Mouse (Mus musculus) ES-Bruce4 (cell line): ENCODE measurements around the gene Siglecg. TPM values are rescaled to one million over a fixed set of nuclear protein-coding genes. Genes with fewer than 3 reads are reported as not detected.

Experiments used
- H3K27ac ChIP-seq: 2 replicates; pipeline ENCODE4 v1.5.1; 2012; ENCODE audit warnings: low read length, inconsistent platforms; ENCODE audit not compliant: insufficient read depth
- H3K27me3 ChIP-seq: 2 replicates; pipeline ENCODE4 v1.6.1; 2012; ENCODE audit warnings: mild to moderate bottlenecking, low read length, inconsistent platforms; ENCODE audit not compliant: control insufficient read depth, poor library complexity, insufficient read depth, severe bottlenecking
- H3K36me3 ChIP-seq: 2 replicates; pipeline ENCODE4 v1.6.1; 2012; ENCODE audit warnings: inconsistent platforms, mild to moderate bottlenecking, low read length, moderate library complexity; ENCODE audit not compliant: control insufficient read depth, poor library complexity, insufficient read depth, severe bottlenecking
- H3K4me1 ChIP-seq: one replicate; pipeline ENCODE4 v1.8.1; 2011; ENCODE audit warnings: low read length; ENCODE audit not compliant: control insufficient read depth, insufficient read depth
- H3K4me3 ChIP-seq: 2 replicates; pipeline ENCODE4 v1.5.1; 2011; ENCODE audit warnings: low read depth, mild to moderate bottlenecking, low read length
- H3K9ac ChIP-seq: 2 replicates; pipeline ENCODE4 v1.6.1; 2012; ENCODE audit warnings: low read depth, mild to moderate bottlenecking, inconsistent platforms; ENCODE audit not compliant: poor library complexity, severe bottlenecking
- H3K9me3 ChIP-seq: replicated peaks from 2 replicates; pipeline ENCODE4 v1.6.1; 2012; ENCODE audit warnings: mild to moderate bottlenecking, low read length, inconsistent platforms; ENCODE audit not compliant: control insufficient read depth, poor library complexity, insufficient read depth, severe bottlenecking
- CTCF ChIP-seq: IDR thresholded peaks from one replicate; pipeline ENCODE4 v1.8.1; 2011; ENCODE audit warnings: low read depth, low read length
- EP300 ChIP-seq: IDR thresholded peaks from 2 replicates; pipeline ENCODE4 v1.6.1; 2011; ENCODE audit warnings: low read depth, low read length; ENCODE audit not compliant: insufficient read depth
- POLR2A ChIP-seq: IDR thresholded peaks from one replicate; pipeline ENCODE4 v1.8.1; 2011; ENCODE audit warnings: low read length; ENCODE audit not compliant: insufficient read depth
- polyA plus RNA-seq: library from polyadenylated mRNA; stranded (reverse); fragments of >200 nt; gene quantifications from 2 replicates; pipeline ENCODE4 v1.2.4, GENCODE M21; 2011; ENCODE audit warnings: low read depth; ENCODE audit not compliant: missing spikeins, insufficient read depth, insufficient read length

The Siglecg gene
- polyA plus RNA-seq = 0.24 TPM in 1 of 2 replicates, not detected in the other

DNA sequence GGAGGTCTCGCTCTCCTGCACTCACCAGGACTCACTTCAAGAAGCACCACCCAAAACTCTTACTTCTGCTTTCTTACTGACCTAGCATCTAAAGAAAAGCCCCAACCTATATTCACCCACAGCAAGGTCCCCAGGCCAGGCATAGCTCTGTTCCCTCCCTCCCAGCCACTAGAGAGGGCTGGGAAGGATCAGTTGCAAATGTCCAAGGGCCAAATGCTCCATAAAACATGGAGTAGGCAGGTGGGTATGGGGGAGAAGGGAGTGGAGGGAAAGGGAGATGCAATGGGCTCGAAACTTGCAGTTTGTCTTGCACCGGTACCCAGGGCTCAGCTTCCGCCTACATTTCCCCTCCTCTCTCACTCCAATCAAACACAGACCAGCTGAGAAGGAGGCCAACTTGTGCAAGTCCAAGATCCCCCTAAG is at the start of gene Siglecg:
TSS of gene Siglecg (plus strand) at position 74 of the 423 bp plus-strand sequence.
- Histone ChIP-seq H3K9me3 (no peaks in the 10 kb centered on the region), H3K9ac (no peak within 1 kb of the TSS), H3K36me3 (no peaks in the 10 kb centered on the region), H3K4me1 (peaks cover 2% of the 10 kb centered on the region), H3K27ac (no peak within 1 kb of the TSS), H3K27me3 (no peaks in the 10 kb centered on the region; the same call in 1 of the 2 replicates), H3K4me3 (no peak within 1 kb of the TSS)
- TF ChIP-seq POLR2A = no peak
- no peak for TF ChIP-seq CTCF
- TF ChIP-seq EP300 = no peak

GRCm38 (mm10) chr7:43358556-43358955 is 49.4 kb upstream of the Siglecg start:
- TF ChIP-seq POLR2A (no peak), CTCF (no peak), EP300 (no peak)
- Histone ChIP-seq H3K27ac (no peak overlapping the region), H3K4me1 (no peaks in the 10 kb centered on the region), H3K9ac (no peak overlapping the region), H3K9me3 (no peaks in the 10 kb centered on the region), H3K4me3 (no peak overlapping the region), H3K27me3 (no peaks in the 10 kb centered on the region), H3K36me3 (no peaks in the 10 kb centered on the region)

DNA sequence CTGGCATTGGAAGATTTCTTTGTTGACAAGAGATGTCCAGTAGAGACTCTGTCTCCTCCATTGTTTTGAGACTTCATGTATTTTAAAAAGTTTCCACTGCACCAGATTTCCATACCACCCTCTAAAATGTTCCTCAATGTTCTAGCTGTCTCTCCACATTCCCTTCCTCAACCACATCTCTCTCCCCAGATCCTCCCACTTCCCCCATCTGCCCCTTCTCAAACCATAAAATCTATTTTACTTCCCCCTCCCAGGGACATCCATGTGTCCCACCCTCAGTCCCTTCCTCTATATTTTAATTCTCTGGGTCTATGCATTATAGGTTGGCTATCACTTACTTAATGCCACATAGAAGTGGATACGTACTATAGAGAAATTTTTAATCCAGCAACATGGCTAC is 46.6 kb upstream of the Siglecg start:
- H3K36me3 ChIP-seq = no peaks in the 10 kb centered on the region
- H3K4me3 ChIP-seq = no peak overlapping the region
- no peaks in the 10 kb centered on the region for H3K4me1 ChIP-seq
- H3K27ac ChIP-seq = no peak overlapping the region
- H3K27me3 ChIP-seq = no peaks in the 10 kb centered on the region
- H3K9ac ChIP-seq = no peak overlapping the region
- no peaks in the 10 kb centered on the region for H3K9me3 ChIP-seq
- TF ChIP-seq POLR2A (no peak), CTCF (no peak), EP300 (no peak)

- Histone ChIP-seq H3K27me3 (no peaks in the 10 kb centered on the region), H3K36me3 (no peaks in the 10 kb centered on the region), H3K4me3 (no peak overlapping the region), H3K27ac (no peak overlapping the region), H3K9ac (no peak overlapping the region), H3K9me3 (no peaks in the 10 kb centered on the region), H3K4me1 (no peaks in the 10 kb centered on the region)
- TF ChIP-seq POLR2A = no peak
- no peak for TF ChIP-seq EP300
- no peak for TF ChIP-seq CTCF
Observed at GRCm38 (mm10) chr7:43362021-43362420, 46.0 kb upstream of the Siglecg start.

GRCm38 (mm10) chr7:43378226-43378625 is 29.8 kb upstream of the Siglecg start:
- TF ChIP-seq CTCF (peak; percentile 3), EP300 (no peak)
- no peaks in the 10 kb centered on the region for H3K36me3 ChIP-seq
- H3K4me1 ChIP-seq = no peaks in the 10 kb centered on the region
- no peaks in the 10 kb centered on the region for H3K9me3 ChIP-seq
- H3K9ac ChIP-seq = no peak overlapping the region
- no peak overlapping the region for H3K4me3 ChIP-seq
- H3K27me3 ChIP-seq = no peaks in the 10 kb centered on the region
- H3K27ac ChIP-seq = no peak overlapping the region

DNA sequence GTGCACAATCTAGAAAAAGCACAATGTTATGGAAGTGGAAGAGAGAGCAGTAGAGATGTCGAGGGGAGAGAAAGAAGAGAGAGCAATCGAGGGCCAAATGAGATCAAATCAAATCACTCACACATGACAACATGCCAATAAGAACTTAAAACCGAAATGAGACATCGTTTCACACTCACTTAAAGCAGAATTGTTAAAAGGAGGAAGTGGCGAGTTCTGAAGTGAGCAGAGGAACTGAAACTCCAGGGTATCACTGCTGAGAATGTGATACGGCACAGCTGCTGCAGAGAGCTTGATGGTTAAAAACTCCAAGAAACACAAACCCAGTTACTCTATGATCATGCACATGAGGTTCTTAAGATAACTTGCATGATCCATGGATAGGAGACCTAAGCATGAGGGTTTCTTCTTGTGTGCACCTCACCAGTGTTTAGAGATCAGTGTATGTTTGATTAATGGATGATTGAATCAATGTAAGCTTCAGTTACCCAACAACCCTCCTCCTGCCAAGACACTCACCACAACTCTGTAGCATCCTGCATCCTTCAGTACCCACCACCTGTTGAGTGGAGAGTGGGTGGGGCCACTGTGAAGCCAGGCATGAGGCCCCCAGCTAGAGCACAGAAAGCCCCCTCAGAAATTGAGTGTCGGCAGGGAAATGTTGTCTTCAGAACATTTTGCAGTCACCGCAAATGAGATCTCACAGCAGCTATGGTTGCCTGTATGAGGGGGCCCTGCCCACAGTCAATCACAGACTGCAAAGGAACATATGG is 15.5 kb upstream of the Siglecg start:
- no peak for TF ChIP-seq EP300
- no peak for TF ChIP-seq CTCF
- no peak for TF ChIP-seq POLR2A
- H3K4me1 ChIP-seq = no peaks in the 10 kb centered on the region
- no peaks in the 10 kb centered on the region for H3K27me3 ChIP-seq
- H3K4me3 ChIP-seq = no peak overlapping the region
- H3K9ac ChIP-seq = no peak overlapping the region
- H3K27ac ChIP-seq = no peak overlapping the region
- H3K9me3 ChIP-seq = no peaks in the 10 kb centered on the region
- H3K36me3 ChIP-seq = no peaks in the 10 kb centered on the region
